Mouse (Mus musculus): ENCODE results near the gene Cacng5.

- no peak for TF ChIP-seq EP300 (IDR thresholded peaks at IDR 0.05)
- TF ChIP-seq CTCF (IDR thresholded peaks at IDR 0.05), result 0 out of 2 replicates have a peak, but pooled peaks have one; percentile 17
Observed at GRCm38 (mm10) chr11:107913317-107913716, 1.5 kb downstream of the Cacng5 start.
